Mouse (Mus musculus) gastrocnemius, postnatal 10 days (tissue): ENCODE measurements at regions not wholly inside any gene's neighbourhood (a gene's known extent, or its start where the extent isn't known, plus 50 kb on each side); places are given as distances from the start of the nearest gene placed in this dataset.

Source experiments
- DNase-seq: peaks from one replicate; pipeline ENCODE4 v3.0.0; 2021; ENCODE audit warnings: mixed read lengths

DNA sequence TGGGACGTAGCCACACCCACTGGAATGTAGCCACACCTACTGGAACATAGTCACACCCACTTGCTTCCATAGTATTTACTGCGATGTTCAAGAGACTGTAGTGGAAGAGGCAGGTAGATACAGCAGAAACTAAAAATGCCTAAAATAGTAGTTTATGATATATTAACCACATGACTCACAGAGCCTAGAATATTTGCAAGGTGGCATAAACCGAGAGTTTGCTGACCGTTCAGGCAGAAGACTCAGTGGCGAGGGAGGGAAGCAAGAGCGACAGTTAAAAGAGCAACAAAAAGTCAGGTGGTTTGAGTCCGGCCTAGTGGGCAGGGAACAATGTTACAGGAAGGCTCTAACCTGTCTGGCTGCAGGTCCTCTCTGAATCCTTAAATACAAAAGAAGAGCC is 50.6 kb upstream of the Ado start:
- DNase-seq, result no peak

DNA sequence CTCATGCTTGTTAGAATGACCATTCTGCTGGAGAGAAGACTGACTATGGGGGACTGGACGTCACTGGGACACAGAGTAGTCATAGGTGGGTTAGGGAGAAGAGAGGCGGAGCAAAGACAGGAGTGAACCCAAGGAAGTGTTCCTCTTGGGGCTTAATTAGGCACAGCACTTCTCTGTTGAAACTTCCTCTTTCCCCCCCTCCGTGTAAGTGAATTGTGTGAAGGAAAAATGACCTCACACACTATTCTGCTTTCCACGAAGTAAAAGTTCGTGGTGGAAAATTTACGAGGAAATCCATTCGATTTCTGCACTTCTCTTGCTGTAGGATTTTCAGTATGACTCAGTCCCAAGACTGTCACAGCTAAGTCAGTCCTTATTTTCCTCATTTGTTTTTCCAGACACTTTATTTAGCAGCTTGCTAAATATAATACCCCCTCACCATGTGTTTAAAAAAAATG is 49.9 kb upstream of the Ado start:
- DNase-seq, result no peak
